Mouse (Mus musculus): ENCODE results near the gene Tjp3.

Gene Tjp3

DNA sequence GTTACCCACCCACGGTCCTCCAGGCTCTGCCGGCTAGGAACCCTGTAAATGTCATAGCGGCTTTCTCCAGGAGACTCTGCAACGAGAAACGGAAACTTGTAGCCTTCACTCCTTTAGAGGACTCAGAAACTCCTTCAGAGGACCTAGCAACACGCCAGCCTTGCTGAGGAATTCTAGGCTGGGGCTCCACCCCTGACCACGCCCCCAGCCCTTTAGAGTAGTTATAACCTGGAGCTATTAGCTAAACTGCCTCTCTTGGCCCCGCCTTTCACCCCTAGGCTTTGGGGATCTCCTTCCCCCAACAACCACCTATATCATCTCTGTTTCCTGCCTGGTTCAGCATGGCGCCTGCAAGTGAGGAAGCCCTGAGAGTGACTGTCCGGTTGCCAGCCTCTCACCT is 11.9 kb downstream of the Tjp3 start:
- in situ Hi-C loops (cut with MboI; ENCODE audit: unreplicated experiment in 2 of 2): no loop called here

DNA sequence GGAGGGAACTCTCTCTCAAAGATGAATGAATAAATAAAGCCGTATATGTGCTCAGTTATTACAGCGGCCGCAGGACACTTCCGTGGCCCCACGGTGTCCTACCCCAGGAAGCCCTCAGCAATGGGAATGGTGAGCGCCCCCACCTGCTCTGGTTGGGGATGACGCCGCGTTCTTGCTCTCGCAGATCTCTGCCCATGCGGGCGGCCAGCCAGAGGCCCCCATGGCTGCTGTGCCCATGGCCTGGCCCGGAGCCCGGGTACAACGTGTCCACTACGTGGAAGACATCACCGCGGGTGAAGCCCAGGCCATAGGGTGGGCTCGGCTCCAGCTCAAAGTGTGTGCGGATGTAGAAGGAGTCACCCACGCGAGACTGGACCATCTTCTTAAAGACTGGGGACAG is 13.7 kb downstream of the Tjp3 start:
- in situ Hi-C loops (cut with MboI; ENCODE audit: unreplicated experiment in 2 of 2): no loop called here

DNA sequence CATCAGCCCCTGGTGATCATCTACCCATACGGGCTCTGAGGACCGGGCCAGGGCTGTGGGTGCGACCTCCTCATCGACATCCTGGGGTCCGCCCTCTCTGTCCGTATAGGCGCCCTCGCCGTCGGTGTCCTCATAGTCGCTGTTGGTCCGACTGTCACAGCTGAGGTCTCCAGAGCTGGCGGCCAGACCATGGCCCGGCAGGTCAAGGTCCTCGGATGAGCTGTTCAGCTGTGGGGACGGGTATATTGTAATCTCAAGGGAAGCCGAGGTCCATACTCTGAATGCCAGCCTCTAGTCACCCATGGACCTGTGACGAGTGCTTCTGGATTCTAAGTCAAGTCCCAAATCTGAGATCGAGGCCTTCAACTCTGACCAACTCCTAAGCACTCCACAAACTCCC is 17.5 kb downstream of the Tjp3 start:
- in situ Hi-C loops (cut with MboI; ENCODE audit: unreplicated experiment in 2 of 2): no loop called here

DNA sequence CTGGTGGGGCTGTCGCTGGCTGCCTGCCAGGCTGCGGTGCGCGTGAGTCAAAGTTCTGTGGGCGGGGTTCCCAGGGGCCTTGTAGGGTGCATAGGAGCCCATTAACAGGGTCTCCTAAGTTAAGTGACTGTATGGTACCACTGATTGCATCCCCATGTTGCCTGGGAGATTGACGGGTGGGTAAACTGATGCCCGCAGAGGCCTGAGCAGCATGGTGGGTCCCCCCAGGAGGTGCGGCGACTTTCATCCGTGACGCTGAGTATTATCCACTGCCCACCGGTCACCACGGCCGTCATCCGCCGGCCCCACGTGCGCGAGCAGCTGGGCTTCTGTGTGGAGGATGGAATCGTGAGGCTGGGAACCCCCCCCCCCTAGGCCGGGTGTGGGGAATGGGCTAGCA is 19.0 kb downstream of the Tjp3 start:
- in situ Hi-C loops (cut with MboI; ENCODE audit: unreplicated experiment in 2 of 2): no loop called here

DNA sequence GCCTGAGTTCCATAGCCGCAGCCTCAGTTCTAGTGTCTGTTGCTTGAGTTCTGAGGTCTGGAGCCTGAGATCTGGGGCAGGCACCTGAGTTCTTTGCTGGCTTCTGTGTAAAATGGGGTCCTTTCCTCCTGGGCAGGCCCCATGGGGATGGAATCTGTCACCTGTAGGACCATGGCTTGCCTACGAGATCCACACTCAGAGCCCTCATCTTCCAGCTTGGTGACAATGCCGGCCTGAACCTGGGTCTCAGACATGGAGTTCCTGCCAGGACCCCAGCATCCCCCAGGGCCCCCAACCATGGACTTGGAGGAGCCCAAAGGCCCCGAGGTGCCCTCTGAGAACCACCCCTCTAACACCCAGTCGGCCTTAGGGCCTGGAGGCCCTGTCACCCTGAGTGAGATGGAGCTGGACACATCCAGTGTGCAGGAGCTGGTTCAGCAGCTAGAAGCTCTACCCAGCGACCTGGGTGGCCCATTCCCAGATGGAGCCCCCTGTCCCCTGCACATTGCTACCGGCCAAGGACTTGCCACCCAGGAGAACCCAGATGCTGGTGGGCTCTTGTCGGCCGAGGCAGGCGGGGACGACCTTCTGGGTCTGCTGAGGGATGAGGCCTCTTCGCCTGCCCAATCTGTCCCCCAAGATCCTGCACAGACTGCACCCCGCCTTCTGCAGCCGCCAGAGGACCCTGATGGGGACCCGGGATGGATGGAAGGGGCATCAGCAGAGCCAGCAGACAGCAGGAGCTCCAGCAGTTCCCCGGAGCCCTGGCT is 22.6 kb downstream of the Tjp3 start:
- in situ Hi-C loops (cut with MboI; ENCODE audit: unreplicated experiment in 2 of 2): no loop called here

DNA sequence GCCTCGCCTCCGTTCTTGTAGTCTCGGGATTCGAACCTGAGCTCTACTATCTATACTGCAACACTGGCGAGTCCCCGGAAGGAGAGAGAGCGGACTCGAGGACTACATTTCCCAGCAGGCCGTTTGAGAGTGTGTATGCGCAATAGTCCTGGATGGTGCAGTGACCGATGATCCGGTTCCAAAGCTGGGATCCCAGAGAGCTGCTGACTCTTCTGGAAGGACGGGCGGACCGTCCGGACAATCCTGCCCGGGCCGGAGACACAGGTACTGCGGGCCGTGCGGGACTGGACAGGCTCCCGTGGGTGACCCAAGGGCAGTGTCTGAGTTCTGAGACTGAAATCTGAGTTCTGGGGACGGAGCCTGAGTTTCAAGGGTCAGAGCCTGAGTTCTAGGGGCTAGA is 23.3 kb downstream of the Tjp3 start:
- in situ Hi-C loops (cut with MboI; ENCODE audit: unreplicated experiment in 2 of 2): no loop called here

DNA sequence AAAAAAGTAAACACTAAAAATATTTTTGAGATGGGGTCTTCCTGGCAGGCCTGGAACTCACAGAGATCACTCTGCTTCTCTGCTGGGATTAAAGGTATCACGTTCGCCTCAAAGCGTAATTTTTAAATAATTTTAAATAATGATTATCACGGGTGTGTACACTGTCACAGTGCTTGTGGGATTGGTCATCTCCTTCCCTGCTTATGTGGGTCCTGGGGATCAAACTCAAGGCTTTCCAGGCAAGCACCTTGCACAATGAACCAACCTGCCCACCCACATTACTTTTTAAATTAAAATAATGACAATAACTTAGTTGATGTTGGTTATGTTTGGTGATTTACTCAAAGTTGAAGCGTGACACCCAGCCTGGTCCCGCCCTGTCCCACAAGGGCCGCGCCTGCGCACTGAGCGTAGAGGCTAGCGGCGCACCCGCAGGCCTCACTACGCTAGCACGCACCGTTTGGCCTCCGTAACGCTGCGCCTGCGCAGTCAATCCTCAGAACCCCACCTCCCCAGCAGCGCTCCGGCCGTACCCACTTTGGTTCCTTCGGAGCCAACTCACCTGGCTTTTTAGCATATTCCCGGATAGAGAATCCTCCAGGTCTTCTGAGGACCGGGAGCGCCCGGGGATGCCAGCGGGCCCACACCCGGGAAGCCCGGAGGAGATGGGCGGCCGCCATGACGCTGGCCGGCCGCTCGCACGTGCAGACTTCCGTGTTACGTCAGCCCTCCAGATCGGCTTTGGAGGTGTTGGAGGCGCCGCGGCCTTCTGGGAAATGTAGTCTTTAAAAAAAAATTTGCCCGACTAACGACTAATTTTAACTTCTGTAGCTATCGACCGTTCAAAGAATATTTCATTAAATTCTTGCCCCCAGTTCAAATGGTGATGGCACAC is 24.9 kb downstream of the Tjp3 start, which contains the start of the genes Mrpl54 and Apba3:
Mrpl54 (minus strand) TSS at position 724 of the 895 bp plus-strand sequence.
Apba3 (plus strand) TSS at position 750 of the 895 bp plus-strand sequence.
- in situ Hi-C loops (cut with MboI; ENCODE audit: unreplicated experiment in 2 of 2): no loop called here

DNA sequence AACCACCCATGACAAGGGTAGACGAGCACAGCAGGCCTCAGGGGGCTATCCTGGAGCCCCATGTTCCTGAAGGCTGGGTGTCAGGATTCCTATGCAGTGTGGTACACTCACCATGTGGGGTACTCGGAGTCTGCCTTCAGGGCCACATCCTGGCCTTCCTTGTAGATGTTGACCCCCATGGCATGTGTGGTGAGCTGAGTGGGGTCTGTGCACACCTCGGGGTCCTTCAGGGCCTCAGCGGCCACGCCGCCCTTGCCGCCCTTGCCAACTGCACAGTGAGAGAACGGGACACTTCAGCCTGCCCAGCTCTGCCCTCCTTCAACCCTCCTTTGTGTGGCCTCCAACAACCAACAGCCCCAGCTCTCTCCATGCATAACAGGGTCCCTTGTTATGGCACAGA is 25.8 kb downstream of the Tjp3 start:
- in situ Hi-C loops (cut with MboI; ENCODE audit: unreplicated experiment in 2 of 2): no loop called here

DNA sequence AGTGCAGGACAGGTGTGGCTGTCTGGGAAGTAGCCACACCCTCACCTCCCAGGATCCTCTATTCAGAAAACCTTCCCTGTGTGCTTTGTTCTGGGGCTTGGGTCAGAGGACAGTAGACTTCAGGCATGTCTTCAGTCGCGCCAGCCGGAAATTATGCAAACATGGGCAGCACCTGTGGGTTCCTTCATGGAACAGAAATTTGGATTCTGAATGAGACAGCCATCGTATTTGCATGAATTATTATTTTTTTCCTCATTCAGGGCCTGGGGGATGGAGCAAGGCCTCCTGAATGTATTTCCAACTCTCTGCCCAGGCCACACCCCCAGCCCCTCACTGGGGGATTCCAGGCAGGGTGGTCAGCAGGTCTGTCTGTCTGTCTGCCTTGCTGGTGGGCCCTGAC is 30.4 kb downstream of the Tjp3 start:
- in situ Hi-C loops (cut with MboI; ENCODE audit: unreplicated experiment in 2 of 2): no loop called here

DNA sequence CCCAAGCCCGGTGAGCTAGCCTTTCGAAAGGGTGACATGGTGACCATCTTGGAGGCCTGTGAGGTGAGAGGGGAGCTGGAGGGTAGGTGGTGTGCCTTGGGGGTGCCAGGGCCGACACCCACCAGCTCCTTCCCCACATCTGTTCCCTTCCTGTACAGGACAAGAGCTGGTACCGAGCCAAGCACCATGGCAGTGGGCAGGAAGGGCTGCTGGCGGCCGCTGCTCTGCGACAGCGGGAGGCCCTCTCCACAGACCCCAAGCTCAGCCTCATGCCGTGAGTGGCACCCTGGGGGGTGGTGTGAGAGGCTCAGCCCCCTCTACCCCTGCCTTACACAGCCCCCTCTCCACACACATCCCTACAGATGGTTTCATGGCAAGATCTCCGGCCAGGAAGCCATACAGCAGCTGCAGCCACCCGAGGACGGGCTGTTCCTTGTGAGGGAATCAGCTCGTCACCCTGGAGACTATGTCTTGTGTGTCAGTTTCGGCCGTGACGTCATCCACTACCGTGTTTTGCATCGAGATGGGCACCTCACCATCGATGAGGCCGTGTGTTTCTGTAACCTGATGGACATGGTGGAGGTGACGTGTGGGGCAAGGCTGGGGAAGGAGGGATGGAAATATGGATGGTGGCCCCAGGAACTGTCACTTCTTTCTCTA is 32.0 kb downstream of the Tjp3 start:
- in situ Hi-C loops (cut with MboI; ENCODE audit: unreplicated experiment in 2 of 2): no loop called here

DNA sequence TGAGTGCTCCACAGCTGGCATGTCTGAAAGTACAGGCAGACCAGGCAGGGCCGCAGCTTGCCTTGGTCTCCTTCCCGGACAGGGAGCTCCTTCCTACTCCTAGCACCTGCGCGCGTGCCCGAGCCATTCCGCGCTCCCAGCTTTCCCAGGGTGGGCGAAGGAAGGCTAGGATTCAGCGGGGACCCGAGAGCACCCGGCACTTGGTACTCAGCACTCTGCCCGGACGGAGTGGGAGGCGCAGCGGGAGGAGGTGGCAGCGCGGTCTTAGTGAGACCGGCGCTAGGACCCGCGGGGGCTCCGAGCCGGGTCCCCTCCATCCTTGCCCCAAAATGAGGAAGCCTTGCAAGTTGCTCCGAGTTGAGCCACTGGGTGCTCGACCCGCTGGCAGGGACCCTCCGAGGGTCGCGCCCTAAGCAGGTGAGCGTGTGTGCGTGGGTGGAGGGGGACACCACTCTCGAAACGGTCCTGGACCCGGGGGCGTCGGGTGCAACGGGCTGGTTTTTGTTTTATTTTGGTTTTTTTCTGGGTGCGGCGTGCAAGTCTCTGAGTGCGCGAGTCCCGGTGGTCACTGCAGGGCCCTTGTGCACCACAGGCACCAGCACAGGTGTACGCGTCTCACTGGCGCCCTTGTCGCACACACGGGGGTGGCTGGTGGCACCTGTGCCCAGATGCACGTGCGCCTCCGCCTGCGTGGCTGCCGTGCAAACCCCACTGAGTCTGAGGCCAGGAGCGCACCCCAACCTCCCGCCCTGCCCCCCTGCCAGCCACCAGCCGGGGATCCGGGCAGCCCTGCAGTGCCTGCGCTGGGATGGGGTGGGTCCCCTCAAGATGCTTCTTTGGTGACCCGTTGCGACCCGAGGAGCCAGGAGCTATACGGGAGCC is 34.0 kb downstream of the Tjp3 start:
- in situ Hi-C loops (cut with MboI; ENCODE audit: unreplicated experiment in 2 of 2): no loop called here

DNA sequence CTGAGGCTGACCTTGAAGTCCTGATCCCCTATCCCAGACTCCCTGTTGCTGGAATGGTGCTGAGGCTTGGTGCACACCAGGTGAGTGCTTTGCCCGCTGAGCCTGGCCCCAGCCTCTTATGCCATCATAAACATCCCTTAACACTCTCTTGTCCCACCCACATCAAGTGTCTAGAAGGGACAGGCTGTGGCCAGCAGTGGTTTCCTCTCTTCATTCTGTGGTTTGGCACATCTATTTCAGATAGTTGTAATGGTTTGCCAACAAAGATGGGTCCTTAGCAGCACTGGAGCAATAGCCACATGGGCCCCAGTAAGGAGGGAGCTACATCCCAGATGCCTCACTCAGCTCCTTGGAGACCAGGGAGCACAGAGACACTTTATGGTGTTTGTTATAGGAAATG is 36.5 kb downstream of the Tjp3 start:
- in situ Hi-C loops (cut with MboI; ENCODE audit: unreplicated experiment in 2 of 2): no loop called here

DNA sequence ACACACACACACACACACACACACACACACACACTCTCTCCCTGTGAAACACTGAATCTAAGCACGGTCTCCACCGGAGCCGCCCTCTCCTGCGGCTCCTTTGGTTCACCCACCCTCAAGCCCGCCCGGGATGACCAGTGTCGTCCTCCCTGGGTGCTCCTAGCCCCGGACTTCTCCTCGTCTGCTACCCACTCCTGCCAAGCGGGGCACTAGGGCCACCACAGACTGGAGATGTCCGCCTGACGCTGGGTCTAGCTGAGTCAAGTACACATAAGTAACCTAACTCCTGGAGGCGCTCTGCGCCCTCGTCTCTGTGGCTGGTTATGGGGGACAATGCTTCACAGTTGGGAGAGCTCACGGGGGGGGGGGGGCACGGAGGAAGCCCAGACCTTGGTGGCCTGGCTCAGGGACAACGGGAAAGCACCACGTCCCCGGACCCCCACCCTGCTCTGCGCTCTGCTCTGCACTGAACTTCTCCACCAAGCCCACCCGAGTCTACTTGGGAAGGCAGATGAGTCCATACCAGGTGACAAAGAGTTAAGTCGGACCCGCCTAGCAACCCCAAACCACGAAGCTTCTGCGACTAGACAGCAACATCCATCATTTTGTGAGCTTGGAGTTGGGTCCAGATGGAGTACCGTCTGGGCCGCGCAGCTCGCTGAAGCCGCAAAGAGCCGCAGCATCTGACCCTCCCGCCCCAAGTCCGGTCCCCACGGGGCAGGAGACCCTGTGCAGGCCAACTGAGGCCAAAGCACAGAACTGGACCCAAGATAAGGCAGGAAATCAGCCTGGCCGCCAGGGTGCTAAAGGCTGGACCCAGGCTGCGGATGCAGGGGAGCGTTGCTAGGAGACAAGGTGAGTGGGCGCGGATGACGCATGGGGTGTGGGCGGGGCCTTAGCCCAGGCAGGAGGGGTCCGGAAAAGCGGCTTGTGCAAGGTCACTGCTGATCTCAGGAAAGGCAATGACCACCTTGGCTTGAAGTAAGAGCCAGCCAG is 38.7 kb downstream of the Tjp3 start, which contains the start of gene Matk:
Matk (plus strand) TSS at position 512 of the 996 bp plus-strand sequence.
- in situ Hi-C loops (cut with MboI; ENCODE audit: unreplicated experiment in 2 of 2): no loop called here

DNA sequence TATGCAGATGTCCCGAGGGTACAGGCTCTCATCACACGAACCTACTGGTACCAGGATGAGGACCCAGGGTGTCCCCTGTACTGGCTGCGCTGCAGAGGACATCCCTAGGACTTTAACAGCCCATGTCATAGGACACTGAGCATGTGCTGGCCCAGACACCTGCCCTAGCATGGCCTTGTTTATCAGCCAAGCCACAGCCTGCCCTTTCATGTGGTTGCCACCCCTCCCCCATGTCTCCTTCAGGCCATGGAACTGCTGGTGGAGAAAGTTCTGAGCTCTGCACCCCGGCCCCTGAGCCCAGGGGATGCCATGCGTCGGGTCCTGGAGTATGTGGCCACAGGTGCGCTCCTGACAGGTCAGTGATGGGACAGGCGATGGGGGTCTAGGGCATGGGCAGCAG is 41.9 kb downstream of the Tjp3 start:
- in situ Hi-C loops (cut with MboI; ENCODE audit: unreplicated experiment in 2 of 2): loop anchor here (5.0 kb wide), 1 partner anchor 38 kb away; no protein-coding TSS in a partner anchor

DNA sequence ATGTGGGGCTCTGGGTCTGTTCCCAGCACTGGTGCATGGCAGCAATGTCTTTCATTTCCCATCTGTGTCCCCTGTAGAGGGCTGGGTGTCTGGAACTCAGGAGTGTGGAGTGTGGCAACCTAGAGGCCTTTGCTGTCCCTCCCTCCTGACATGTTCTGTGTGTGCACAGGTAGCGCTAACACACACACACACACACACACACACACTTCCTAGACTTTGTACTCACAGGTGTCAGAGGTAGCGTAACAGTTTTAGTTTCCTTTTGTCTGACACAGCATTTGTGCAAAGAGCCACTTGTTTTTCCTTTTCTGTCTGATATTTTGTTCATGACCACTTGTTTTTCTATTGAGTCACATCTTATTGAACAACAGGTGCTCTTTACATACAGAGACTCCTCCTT is 43.6 kb downstream of the Tjp3 start:
- in situ Hi-C loops (cut with MboI; ENCODE audit: unreplicated experiment in 2 of 2): loop anchor here (5.0 kb wide), 1 partner anchor 39 kb away; no protein-coding TSS in a partner anchor

DNA sequence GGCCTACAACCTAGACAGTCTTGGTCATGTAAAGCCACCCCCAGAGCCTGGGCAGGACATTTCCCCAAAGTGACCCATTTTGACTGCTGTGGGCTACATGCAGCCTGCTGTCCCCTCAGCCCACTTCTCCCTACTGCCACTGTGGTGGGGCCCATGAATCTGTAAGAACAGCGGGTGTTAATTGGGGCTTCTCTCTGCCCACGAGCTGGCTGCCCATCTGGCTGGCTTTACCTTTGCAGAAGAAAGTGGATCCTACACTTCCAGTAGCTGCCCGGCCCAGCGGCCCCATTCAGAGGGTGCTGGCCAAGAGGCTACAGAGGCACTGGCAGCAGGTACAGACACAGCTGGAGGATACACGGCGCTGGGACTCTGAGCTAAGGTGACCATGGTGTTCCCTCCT is 46.2 kb downstream of the Tjp3 start:
- in situ Hi-C loops (cut with MboI; ENCODE audit: unreplicated experiment in 2 of 2): loop anchor here (5.0 kb wide), 1 partner anchor 42 kb away; no protein-coding TSS in a partner anchor

DNA sequence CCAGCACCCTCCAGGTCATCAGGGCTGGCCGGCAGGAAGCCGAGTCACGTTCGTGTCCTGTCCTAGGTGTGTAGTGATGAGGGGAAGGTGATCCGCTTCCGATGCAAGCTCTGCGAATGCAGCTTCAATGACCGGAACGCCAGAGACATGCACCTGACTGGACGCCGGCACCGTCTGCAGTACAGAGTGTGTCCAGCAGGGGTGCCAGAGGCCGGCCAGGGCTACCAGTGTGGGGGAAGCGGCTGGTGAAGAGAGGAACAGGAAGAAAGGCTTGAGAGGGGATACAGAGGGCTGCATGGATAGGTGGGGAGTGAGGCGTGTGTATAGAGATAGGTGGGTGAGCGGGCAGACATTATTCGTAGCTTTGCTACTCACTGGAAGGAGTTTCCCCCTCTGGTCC is 46.8 kb downstream of the Tjp3 start:
- in situ Hi-C loops (cut with MboI; ENCODE audit: unreplicated experiment in 2 of 2): no loop called here

DNA sequence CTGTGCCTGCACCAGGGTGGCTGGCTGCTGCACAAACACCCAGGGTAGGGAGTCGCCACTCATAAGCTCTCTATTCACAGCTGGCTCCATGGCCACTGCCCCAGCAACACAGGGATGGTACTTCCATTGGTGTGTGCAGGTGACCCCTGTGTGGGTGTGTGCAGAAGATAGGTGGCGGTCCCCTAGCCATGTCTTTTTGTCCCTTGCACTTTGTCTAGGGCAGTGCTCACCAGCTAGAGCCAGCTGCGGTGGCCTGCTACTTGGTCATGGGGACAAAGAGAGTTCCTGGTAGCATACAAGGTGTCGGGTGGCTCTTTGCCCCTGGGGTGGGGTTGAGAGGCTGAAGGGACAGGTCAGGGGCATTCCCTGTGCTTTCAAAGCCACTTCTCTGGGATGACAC is 47.2 kb downstream of the Tjp3 start:
- in situ Hi-C loops (cut with MboI; ENCODE audit: unreplicated experiment in 2 of 2): no loop called here

DNA sequence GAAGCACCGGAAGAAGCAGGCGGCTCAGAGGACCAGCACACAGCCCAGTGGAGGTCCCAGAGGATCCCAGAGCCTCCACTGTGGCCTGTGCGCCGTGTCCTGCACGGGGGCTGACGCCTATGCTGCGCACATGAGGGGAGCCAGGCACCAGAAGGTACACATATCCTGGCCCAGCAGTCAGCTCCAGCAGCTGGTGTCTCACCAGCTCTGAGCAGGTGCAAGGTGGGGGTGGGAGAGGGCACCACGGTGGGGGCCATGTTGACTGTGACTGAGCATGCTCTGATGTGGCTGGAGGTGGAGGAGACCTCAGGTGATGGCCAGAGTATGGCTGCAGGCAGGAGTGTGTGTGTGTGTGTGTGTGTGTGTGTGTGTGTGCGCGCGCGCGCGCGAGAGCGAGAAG is 49.4 kb downstream of the Tjp3 start:
- in situ Hi-C loops (cut with MboI; ENCODE audit: unreplicated experiment in 2 of 2): no loop called here

All from v-Abl transformed pro-B cells (cell line).